Mouse (Mus musculus) kidney, embryonic 16.5 days (tissue): ENCODE data around the gene Srgap2. TPM values are rescaled to one million over a fixed set of nuclear protein-coding genes. Genes with fewer than 3 reads are reported as not detected.

Source experiments
- ATAC-seq: fragments of 200-750 bp; cut with Nextera tagmentation; 2 replicates; pipeline ENCODE4 v1.8.0; 2017; ENCODE audit warnings: moderate TSS enrichment; ENCODE audit not compliant: low FRiP score, low TSS enrichment
- H3K27ac ChIP-seq: fragments of 300-500 bp; sonication (generic); 2 replicates; pipeline ENCODE4 v1.5.1; 2014; ENCODE audit warnings: low read length
- H3K27me3 ChIP-seq: fragments of 300-500 bp; sonication (generic); 2 replicates; pipeline ENCODE4 v1.6.1; 2014; ENCODE audit warnings: low read length, control low read depth, mixed read lengths; ENCODE audit not compliant: insufficient read depth
- H3K36me3 ChIP-seq: fragments of 300-500 bp; sonication (generic); 2 replicates; pipeline ENCODE4 v1.6.1; 2014; ENCODE audit warnings: low read length, control low read depth, mixed read lengths; ENCODE audit not compliant: insufficient read depth
- H3K4me1 ChIP-seq: fragments of 300-500 bp; sonication (generic); 2 replicates; pipeline ENCODE4 v1.6.1; 2014; ENCODE audit warnings: low read length, control low read depth, mixed read lengths; ENCODE audit not compliant: insufficient read depth
- H3K4me2 ChIP-seq: fragments of 300-500 bp; sonication (generic); replicated peaks from 2 replicates; pipeline ENCODE4 v1.6.1; 2014; ENCODE audit warnings: low read depth, low read length
- H3K4me3 ChIP-seq: fragments of 300-500 bp; sonication (generic); 2 replicates; pipeline ENCODE4 v1.5.1; 2014; ENCODE audit warnings: mild to moderate bottlenecking, low read length
- H3K9ac ChIP-seq: fragments of 300-500 bp; sonication (generic); replicated peaks from 2 replicates; pipeline ENCODE4 v1.6.1; 2014; ENCODE audit warnings: low read length
- H3K9me3 ChIP-seq: fragments of 300-500 bp; sonication (generic); 2 replicates; pipeline ENCODE4 v1.6.1; 2016; ENCODE audit warnings: low read length, control low read depth
- WGBS: fragments of 180-500 bp; shearing (Covaris S2); extraction: QIAGEN DNeasy Blood & Tissue Kit; methylation state at CpG from one replicate; pipeline ENCODE4 v1.1.7; 2014; 5-methylcytosine and 5-hydroxymethylcytosine counted together
- polyA plus RNA-seq: library from polyadenylated mRNA; unstranded; fragments of >200 nt; fragmentation: Nextera tagmentation; extraction: Ambion mirVana; gene quantifications from 2 replicates; pipeline ENCODE4 v1.2.1, GENCODE M21; 2015

The Srgap2 gene
- polyA plus RNA-seq, 1 experiment from 2014 or later = 11.5 TPM

- Histone ChIP-seq H3K36me3 (no peaks in the 10 kb centered on the region), H3K9ac (no peak overlapping the region), H3K4me1 (peaks cover 24% of the 10 kb centered on the region), H3K4me2 (no peak overlapping the region), H3K27ac (peak overlapping the region; percentile 68), H3K4me3 (no peak overlapping the region), H3K9me3 (no peaks in the 10 kb centered on the region), H3K27me3 (no peaks in the 10 kb centered on the region)
- 0 out of 2 replicates have a peak, but pooled peaks have one; percentile 51 for ATAC-seq
- WGBS = 24% methylated on average over 5 of the region's 5 CpGs
Observed at GRCm38 (mm10) chr1:131427140-131427821, 99.9 kb downstream of the Srgap2 start.

DNA sequence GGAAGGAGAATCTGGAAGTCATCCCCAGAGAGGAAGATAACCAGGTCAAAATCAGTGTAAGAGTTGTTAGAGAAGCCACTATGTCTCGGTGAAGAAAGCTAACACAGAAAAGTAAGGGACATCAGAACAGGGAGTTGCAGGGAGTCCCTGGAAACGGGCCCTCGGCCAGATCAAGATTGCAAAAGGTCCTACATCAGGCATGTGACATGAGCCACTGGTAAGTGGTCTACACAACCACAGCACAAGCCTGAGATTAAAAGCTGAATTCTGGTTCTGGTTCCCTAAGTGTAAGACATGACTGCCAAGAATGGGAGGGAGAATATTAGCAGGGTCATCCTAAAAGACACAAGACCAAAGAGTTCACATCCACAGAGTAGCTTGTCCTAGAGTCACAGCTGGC, 104.1 kb downstream of the Srgap2 start:
- Histone ChIP-seq H3K9ac (no peak overlapping the region), H3K27me3 (no peaks in the 10 kb centered on the region), H3K4me3 (no peak overlapping the region), H3K9me3 (no peaks in the 10 kb centered on the region), H3K4me2 (no peak overlapping the region), H3K4me1 (peaks cover 16% of the 10 kb centered on the region), H3K27ac (no peak overlapping the region), H3K36me3 (no peaks in the 10 kb centered on the region)
- no peak for ATAC-seq
- WGBS = 82% methylated on average over 3 of the region's 3 CpGs

- no peaks in the 10 kb centered on the region for H3K9me3 ChIP-seq
- H3K9ac ChIP-seq = no peak overlapping the region
- no peak overlapping the region for H3K27ac ChIP-seq
- H3K4me1 ChIP-seq = 0 out of 2 replicates have a peak, but pooled peaks cover 9% of the 10 kb centered on the region
- no peak overlapping the region for H3K4me3 ChIP-seq
- H3K4me2 ChIP-seq = no peak overlapping the region
- ATAC-seq = no peak
- H3K36me3 ChIP-seq = no peaks in the 10 kb centered on the region
- H3K27me3 ChIP-seq = no peaks in the 10 kb centered on the region
Observed at GRCm38 (mm10) chr1:131421113-131421512, 106.0 kb downstream of the Srgap2 start.

GRCm38 (mm10) chr1:131420660-131421059, 106.5 kb downstream of the Srgap2 start:
- H3K9me3 ChIP-seq = no peaks in the 10 kb centered on the region
- H3K9ac ChIP-seq = no peak overlapping the region
- H3K4me2 ChIP-seq = no peak overlapping the region
- no peak overlapping the region for H3K4me3 ChIP-seq
- H3K36me3 ChIP-seq = no peaks in the 10 kb centered on the region
- no peak for ATAC-seq
- 0 out of 2 replicates have a peak, but pooled peaks cover 9% of the 10 kb centered on the region for H3K4me1 ChIP-seq
- no peak overlapping the region for H3K27ac ChIP-seq
- H3K27me3 ChIP-seq = no peaks in the 10 kb centered on the region
- 71% methylated on average over 4 of the region's 4 CpGs for WGBS

GRCm38 (mm10) chr1:131419307-131419706, 107.8 kb downstream of the Srgap2 start:
- Histone ChIP-seq H3K9me3 (no peaks in the 10 kb centered on the region), H3K27ac (no peak overlapping the region), H3K9ac (no peak overlapping the region), H3K4me1 (0 out of 2 replicates have a peak, but pooled peaks cover 9% of the 10 kb centered on the region), H3K36me3 (no peaks in the 10 kb centered on the region), H3K4me2 (no peak overlapping the region), H3K27me3 (no peaks in the 10 kb centered on the region), H3K4me3 (no peak overlapping the region)
- 17% methylated on average over 3 of the region's 3 CpGs for WGBS
- ATAC-seq = no peak

DNA sequence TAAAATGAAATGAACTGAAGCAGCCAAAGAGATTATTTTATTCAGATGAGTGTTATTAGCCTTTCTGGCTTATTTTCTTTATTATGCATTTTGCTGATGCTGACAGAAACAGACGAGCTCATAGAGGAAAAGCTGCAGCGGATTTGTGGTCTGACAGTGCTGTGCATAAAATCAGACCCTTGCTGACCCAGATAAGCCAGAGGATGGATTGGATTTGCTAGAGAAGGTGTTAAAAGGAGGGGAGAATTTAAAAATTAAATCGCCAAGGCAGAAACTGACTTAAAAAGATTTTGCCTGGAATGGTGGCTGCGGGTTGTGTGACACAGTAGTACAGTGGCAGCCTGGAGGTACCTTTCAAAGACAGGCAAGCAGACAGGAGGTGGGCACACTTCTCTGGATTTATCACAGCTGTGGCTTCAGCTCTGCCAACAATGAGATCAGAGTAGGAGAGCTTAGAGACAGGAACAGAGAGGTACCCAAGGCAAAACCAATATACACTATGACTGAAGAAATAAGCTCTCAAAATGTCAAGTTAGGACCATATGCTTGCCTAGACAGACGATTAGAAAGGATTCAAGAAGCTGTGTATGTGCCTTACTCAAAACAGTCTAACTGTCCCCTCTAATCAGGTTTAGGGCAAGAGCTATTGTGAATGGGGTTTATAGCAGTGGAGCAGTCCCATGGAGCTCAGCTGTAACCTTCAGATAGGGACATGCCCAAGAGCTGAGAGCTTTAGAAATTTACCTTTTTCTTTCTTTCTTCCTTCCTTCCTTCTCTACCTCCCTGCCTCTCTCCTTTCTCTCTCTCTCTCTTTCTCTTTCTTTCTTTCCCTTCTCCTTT, 109.1 kb downstream of the Srgap2 start:
- Histone ChIP-seq H3K36me3 (no peaks in the 10 kb centered on the region), H3K9me3 (no peaks in the 10 kb centered on the region), H3K27me3 (no peaks in the 10 kb centered on the region), H3K4me3 (no peak overlapping the region), H3K4me2 (no peak overlapping the region), H3K9ac (no peak overlapping the region), H3K4me1 (0 out of 2 replicates have a peak, but pooled peaks cover 14% of the 10 kb centered on the region), H3K27ac (no peak overlapping the region)
- ATAC-seq = no peak
- 66% methylated on average over 5 of the region's 5 CpGs for WGBS

DNA sequence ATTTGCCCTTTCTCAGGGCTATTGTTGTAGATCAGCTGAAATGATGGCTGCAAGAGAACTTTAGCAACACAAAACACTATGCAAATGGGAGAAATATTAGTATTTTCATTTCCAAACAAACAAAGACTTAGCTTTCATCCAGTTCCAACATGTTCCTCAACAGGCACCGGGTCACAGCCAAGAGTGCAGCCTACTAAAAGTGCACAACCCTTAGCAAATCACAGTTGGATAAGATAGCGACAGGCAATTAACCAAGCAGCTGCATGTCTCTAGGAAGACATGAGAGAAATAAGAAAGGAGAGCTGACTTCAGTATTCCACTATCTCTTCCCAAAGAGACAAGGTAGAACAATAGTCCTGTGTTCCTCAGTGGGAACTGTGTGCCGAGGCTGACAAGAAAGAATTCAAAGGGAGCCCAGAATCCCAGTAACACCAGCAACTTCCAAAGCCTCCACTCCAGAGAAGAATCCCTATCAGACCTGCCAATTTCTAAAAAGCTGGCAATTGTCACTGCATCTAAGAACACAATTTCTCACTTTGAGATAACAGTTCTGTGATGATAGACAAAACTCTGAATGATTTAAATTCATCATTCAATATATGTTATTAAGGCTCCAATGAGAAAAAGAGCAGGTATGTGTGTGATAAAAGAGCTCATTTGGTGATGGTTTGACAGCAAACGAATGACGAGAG, 109.9 kb downstream of the Srgap2 start:
- no peak overlapping the region for H3K9ac ChIP-seq
- WGBS = 79% methylated on average over 5 of the region's 5 CpGs
- H3K27me3 ChIP-seq = no peaks in the 10 kb centered on the region

DNA sequence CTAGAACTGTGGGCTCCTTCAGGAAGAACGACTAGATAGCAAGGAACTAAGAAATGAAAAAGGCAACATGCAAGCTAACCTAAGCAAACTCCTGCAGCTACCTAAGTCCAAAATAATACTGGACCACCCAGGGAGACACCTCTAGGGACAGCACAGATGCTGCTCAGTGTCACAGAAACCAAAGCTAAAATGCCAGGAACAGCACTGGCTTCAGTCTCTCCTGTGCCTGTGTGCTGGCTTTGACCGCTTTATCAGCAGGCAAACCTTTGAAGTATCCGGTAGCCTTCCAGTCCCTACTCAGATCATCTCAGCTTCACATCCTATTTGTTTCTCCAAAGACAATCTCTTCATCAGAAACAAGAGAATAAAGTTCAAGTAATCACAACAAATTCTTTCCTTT, 123.6 kb downstream of the Srgap2 start:
- ATAC-seq = no peak
- 88% methylated on average over 3 of the region's 3 CpGs for WGBS
- H3K36me3 ChIP-seq = no peaks in the 10 kb centered on the region
- no peaks in the 10 kb centered on the region for H3K27me3 ChIP-seq
- no peaks in the 10 kb centered on the region for H3K4me1 ChIP-seq
- no peak overlapping the region for H3K9ac ChIP-seq
- no peak overlapping the region for H3K27ac ChIP-seq
- H3K4me3 ChIP-seq = no peak overlapping the region
- no peak overlapping the region for H3K4me2 ChIP-seq
- no peaks in the 10 kb centered on the region for H3K9me3 ChIP-seq

More for the DNA sequence above, 109.9 kb downstream of the Srgap2 start:
- Histone ChIP-seq H3K4me3 (no peak overlapping the region), H3K27ac (no peak overlapping the region), H3K36me3 (no peaks in the 10 kb centered on the region), H3K9me3 (no peaks in the 10 kb centered on the region), H3K4me1 (0 out of 2 replicates have a peak, but pooled peaks cover 14% of the 10 kb centered on the region), H3K4me2 (no peak overlapping the region)
- ATAC-seq = no peak

- no peak for ATAC-seq
- Histone ChIP-seq H3K27ac (no peak overlapping the region), H3K4me3 (no peak overlapping the region), H3K4me1 (no peaks in the 10 kb centered on the region), H3K36me3 (no peaks in the 10 kb centered on the region), H3K9me3 (no peaks in the 10 kb centered on the region), H3K9ac (no peak overlapping the region), H3K4me2 (no peak overlapping the region), H3K27me3 (no peaks in the 10 kb centered on the region)
- 61% methylated on average over 3 of the region's 3 CpGs for WGBS
Observed at GRCm38 (mm10) chr1:131400844-131401243, 126.3 kb downstream of the Srgap2 start.
